Mouse (Mus musculus) erythroblast, adult 5-6 weeks (primary cell): ENCODE results near the gene Smco4. TPM values are rescaled to one million over a fixed set of nuclear protein-coding genes. Genes with fewer than 3 reads are reported as not detected.

Source experiments
- ATAC-seq: replicated peaks from 2 replicates; pipeline ENCODE4 v1.8.0; 2016; ENCODE audit warnings: moderate number of reproducible peaks, mild to moderate bottlenecking, moderate TSS enrichment, inconsistent platforms; ENCODE audit not compliant: poor library complexity, low FRiP score, severe bottlenecking
- total RNA-seq, 2 experiments: library from RNA; stranded (forward) in 1 of 2; stranded (reverse) in 1 of 2; fragments of 150-400 nt in 1 of 2; fragments of 200-764, 138-1000 nt in 1 of 2; gene quantifications; 2 replicates each; pipeline versions ENCODE4 v1.2.3 to v1.2.4; 2015 to 2017; ENCODE audit warnings: low replicate concordance in 2 of 2

The Smco4 gene
- total RNA-seq, 2 experiments from 2014 or later: not detected

- ATAC-seq: no peak
These were observed 100.9 kb downstream of the Smco4 start for GRCm38 (mm10) chr9:15594148-15594547.

Other genes with a start within 250 kb of the Smco4 start
- 13.4 and 16.9 TPM in 2 replicates for gene Med17, start 213.5 kb upstream of the Smco4 start, total RNA-seq (2015; ENCODE audit: low replicate concordance)
- gene Med17, start 213.5 kb upstream of the Smco4 start, total RNA-seq (2017; ENCODE audit: low replicate concordance): 7.4 and 18.5 TPM in 2 replicates
- 92.0 and 139 TPM in 2 replicates for gene Taf1d, start 187.2 kb upstream of the Smco4 start, total RNA-seq (2015; ENCODE audit: low replicate concordance)
- 429 and 577 TPM in 2 replicates for gene Taf1d, start 187.2 kb upstream of the Smco4 start, total RNA-seq (2017; ENCODE audit: low replicate concordance)
- gene 4931406C07Rik, start 187.0 kb upstream of the Smco4 start, total RNA-seq (2015; ENCODE audit: low replicate concordance): 2.7 and 3.8 TPM in 2 replicates
- gene 4931406C07Rik, start 187.0 kb upstream of the Smco4 start, total RNA-seq (2017; ENCODE audit: low replicate concordance): 0.94 and 2.6 TPM in 2 replicates
- gene Cep295, start 135.6 kb upstream of the Smco4 start, total RNA-seq (2015; ENCODE audit: low replicate concordance): 21.1 and 63.0 TPM in 2 replicates
- gene Cep295, start 135.6 kb upstream of the Smco4 start, total RNA-seq (2017; ENCODE audit: low replicate concordance): 29.1 and 32.1 TPM in 2 replicates
- not detected in 2 replicates for gene Deup1, start 134.5 kb downstream of the Smco4 start, total RNA-seq (2015; ENCODE audit: low replicate concordance)
- gene Deup1, start 134.5 kb downstream of the Smco4 start, total RNA-seq (2017; ENCODE audit: low replicate concordance): 0.28 TPM in 1 of 2 replicates, not detected in the other
- gene Slc36a4, start 216.3 kb downstream of the Smco4 start, total RNA-seq (2015; ENCODE audit: low replicate concordance): 6.9 and 8.2 TPM in 2 replicates
- gene Slc36a4, start 216.3 kb downstream of the Smco4 start, total RNA-seq (2017; ENCODE audit: low replicate concordance): 2.1 and 3.1 TPM in 2 replicates